Mouse (Mus musculus): Measurements from ENCODE around the gene Htt. TPM values are rescaled to one million over a fixed set of nuclear protein-coding genes. Genes with fewer than 3 reads are reported as not detected.
"Not testable (repeated sequence)": the region's sequence is repeated elsewhere in the genome, so short reads cannot be mapped to it uniquely, and the experiment has no call there.

Gene Htt
- polyA plus RNA-seq (2016; fragmentation: Nextera tagmentation; extraction: Ambion mirVana), result 15.1 and 17.1 TPM in 2 replicates

DNA sequence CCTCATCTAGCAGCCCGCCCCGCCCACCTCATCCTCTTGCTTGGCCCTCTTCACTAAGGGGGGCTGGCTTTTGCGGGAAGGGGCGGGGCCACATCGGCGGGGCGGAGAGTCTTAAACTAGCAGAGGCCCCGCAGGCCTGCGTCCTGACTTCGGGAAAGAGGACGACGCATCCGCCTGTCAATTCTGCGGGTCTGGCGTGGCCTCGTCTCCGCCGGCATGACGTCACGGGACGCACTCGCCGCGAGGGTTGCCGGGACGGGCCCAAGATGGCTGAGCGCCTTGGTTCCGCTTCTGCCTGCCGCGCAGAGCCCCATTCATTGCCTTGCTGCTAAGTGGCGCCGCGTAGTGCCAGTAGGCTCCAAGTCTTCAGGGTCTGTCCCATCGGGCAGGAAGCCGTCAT, at the start of gene Htt:
Htt (plus strand) TSS at position 232 of the 400 bp plus-strand sequence.
- no peaks in the 10 kb centered on the region for H3K9me3 ChIP-seq (replicated peaks)
- H3K27ac ChIP-seq, result peak within 1 kb of the TSS; percentile 95
- under 1% methylated on average over 35 of the region's 35 CpGs for WGBS
- H3K36me3 ChIP-seq, result peaks cover 11% of the 10 kb centered on the region
- peak; percentile 97 for DNase-seq (ENCODE audit: low spot score)
- H3K4me1 ChIP-seq, result peaks cover 12% of the 10 kb centered on the region
- peak within 1 kb of the TSS; percentile 98 for H3K4me3 ChIP-seq
- H3K27me3 ChIP-seq (ENCODE audit: low read depth, poor library complexity, severe bottlenecking), result no peaks in the 10 kb centered on the region

DNA sequence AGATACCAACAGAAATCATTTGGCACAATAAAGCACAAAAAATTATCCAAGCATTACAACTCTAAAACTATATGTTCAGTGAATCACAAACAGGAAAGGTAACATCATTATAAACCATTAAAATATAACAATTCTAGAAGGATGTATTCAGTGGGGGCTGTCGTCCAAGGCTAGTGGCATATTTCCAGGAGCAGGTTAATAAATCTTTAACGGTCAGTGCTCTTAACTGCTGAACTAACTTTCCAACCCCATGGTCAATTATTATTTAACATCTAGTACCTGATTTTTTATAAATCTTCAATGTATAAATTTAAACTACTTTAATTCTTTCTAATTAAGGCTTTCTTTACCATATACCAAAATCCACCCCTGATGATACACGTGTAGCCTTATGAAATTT, 47.2 kb upstream of the Htt start:
- DNase-seq (ENCODE audit: low spot score), result not testable (repeated sequence)
- WGBS, result 78% methylated on average over 3 of the region's 3 CpGs

DNA sequence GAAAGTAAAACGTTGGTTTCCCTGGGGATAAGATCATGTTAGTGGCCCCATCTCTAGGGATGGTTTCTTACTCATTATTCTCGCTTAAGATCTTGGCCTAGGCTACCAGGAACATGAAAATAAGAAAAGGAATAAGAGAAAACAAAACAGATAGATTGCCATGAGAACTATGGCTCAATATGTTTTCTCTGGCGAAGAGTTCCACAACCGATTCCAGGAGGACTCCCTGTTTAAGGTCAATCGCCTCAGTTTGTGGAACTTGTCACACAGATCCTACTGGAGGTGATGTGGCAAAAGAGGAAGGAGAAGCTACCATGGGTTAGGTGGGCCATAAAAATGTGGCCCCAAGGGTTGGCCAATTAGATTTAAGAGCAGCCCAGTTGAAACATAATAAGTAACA, 46.7 kb upstream of the Htt start:
- 90% methylated on average over 5 of the region's 5 CpGs for WGBS
- H3K4me1 ChIP-seq, result no peaks in the 10 kb centered on the region
- no peak for DNase-seq (ENCODE audit: low spot score)

More for the DNA sequence above, 47.2 kb upstream of the Htt start:
- not testable (repeated sequence) for H3K27ac ChIP-seq; H3K36me3 ChIP-seq; H3K4me1 ChIP-seq; H3K27me3 ChIP-seq (ENCODE audit: low read depth, poor library complexity, severe bottlenecking); H3K9me3 ChIP-seq (replicated peaks); H3K4me3 ChIP-seq

DNA sequence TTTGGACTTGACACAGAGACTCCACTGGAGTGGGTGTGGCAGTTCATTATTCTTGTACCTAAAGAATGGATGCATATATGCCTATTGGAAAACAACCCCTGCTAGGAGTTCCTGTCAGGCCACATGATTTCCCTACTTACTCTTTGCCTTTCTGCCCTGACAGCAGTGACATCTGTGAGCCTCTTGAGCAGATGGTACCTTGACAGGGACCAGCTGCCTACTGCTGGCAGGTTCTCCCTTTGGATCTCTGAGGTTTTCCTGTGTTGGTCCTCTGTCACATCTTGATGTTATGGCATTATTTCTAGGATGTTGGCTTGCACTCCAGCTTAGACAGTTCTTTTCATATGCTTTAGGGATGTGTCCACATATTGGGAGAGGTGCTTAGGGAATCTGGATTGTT, 32.4 kb upstream of the Htt start:
- no peaks in the 10 kb centered on the region for H3K27me3 ChIP-seq (ENCODE audit: low read depth, poor library complexity, severe bottlenecking)
- no peak overlapping the region for H3K4me3 ChIP-seq
- no peaks in the 10 kb centered on the region for H3K36me3 ChIP-seq
- H3K27ac ChIP-seq, result no peak overlapping the region
- no peak for DNase-seq (ENCODE audit: low spot score)
- no peaks in the 10 kb centered on the region for H3K4me1 ChIP-seq
- H3K9me3 ChIP-seq (replicated peaks), result no peaks in the 10 kb centered on the region

More for the DNA sequence above, 46.7 kb upstream of the Htt start:
- Histone ChIP-seq H3K9me3 (replicated peaks) (no peaks in the 10 kb centered on the region), H3K27me3 (ENCODE audit: low read depth, poor library complexity, severe bottlenecking) (no peaks in the 10 kb centered on the region), H3K36me3 (no peaks in the 10 kb centered on the region), H3K4me3 (no peak overlapping the region), H3K27ac (no peak overlapping the region)

DNA sequence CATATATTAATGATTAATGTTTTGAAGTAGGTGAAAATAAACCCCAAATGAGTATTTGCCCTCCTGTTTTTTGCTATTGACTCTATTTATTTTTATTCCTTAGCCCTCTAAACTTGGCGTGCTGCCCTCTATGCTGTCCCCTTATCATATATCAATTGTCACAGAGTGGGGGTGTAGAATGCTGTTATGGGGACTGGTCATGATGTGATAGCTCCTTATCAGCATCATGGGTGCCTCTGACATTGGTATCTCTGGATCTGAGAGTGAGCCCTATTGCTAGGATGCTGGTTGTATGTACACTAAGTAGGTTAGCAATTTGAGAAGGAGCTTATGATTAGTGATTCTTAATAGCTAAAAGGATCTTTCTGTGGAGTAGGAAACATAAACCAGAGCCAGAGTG, 31.3 kb upstream of the Htt start:
- no peak overlapping the region for H3K4me3 ChIP-seq
- no peak for DNase-seq (ENCODE audit: low spot score)
- H3K36me3 ChIP-seq, result no peaks in the 10 kb centered on the region
- H3K27me3 ChIP-seq (ENCODE audit: low read depth, poor library complexity, severe bottlenecking), result no peaks in the 10 kb centered on the region
- H3K4me1 ChIP-seq, result no peaks in the 10 kb centered on the region
- no peak overlapping the region for H3K27ac ChIP-seq
- 79% methylated on average over 1 of the region's 1 CpGs for WGBS
- H3K9me3 ChIP-seq (replicated peaks), result no peaks in the 10 kb centered on the region

DNA sequence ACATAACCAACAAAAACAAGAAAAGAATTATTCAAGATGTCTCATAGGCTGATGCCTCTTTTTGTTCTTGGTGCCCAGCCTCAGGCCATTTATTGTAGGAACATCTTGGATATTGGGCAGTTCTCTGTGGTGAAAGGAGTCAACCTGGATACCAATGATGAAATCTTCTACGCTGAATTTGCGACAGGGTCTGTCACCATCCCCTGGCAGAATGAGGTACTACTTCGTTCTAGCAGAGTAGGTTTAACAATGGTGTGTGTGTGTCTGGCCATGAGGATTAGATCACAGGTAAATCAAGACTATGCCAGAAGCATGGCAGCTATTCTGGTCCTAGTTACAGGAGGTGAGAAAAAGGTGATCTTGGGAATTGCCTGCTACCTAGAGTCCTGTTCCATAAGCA, 10.1 kb upstream of the Htt start:
- H3K27me3 ChIP-seq (ENCODE audit: low read depth, poor library complexity, severe bottlenecking), result no peaks in the 10 kb centered on the region
- no peak overlapping the region for H3K27ac ChIP-seq
- H3K36me3 ChIP-seq, result no peaks in the 10 kb centered on the region
- H3K4me3 ChIP-seq, result no peak overlapping the region
- no peaks in the 10 kb centered on the region for H3K4me1 ChIP-seq
- H3K9me3 ChIP-seq (replicated peaks), result no peaks in the 10 kb centered on the region
- DNase-seq (ENCODE audit: low spot score), result no peak
- WGBS, result 55% methylated on average over 3 of the region's 3 CpGs

DNA sequence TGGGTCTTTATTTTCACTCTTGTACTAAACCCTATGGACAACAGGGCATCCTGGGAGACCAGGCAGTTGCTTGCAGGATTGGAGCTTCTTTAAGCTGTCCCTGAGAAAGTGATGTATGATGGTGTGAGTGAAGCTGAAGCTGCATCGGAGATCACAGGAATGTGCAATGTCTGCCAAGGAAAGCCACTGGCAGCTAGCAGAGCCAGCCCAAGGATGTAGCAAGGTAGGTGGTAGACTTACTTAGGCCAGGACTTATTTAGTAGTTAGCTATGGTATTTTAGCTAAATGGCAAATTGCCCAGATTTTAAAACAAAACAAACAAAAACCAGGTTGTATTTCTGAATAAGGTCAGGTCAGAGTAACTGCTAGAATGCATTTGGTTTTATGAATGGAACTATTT, 2.8 kb upstream of the Htt start:
- no peaks in the 10 kb centered on the region for H3K9me3 ChIP-seq (replicated peaks)

DNA sequence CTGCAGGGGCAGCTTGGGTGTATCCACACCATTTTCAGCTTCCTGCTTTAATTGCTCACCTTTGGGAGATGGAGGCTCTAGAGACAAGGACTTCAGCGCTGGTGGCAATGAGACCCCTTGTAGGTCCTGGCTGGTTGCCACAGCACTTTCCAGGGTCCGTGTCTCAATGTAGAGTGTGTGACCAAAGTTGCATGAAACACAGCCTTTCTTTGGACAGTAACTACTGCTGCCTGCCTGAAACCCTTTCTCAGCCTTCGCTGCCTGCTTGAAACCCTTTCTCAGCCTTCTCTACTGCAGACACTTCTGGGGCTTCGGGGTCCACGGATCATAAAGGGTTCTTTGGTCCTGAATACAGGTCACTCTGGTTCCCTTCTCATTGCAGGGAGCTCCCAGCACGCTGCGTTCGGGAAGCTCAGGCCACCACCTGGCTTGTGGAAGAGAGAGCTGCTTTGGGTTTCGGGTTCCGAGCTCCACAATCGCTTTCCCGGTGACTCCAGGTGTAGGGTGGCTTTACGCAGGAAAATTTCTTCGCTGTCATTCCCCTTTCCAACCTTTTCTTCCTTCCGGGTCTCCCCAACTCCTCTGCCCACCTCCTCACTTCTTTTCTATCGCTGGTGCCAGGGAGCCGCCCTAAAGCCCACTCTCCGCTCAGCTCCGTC, 561 bp upstream of the Htt start:
- WGBS, result 2% methylated on average over 19 of the region's 19 CpGs
- H3K9me3 ChIP-seq (replicated peaks), result no peaks in the 10 kb centered on the region
- H3K4me3 ChIP-seq, result peak overlapping the region; percentile 98
- no peak for DNase-seq (ENCODE audit: low spot score)
- H3K4me1 ChIP-seq, result peaks cover 12% of the 10 kb centered on the region
- H3K27ac ChIP-seq, result peak overlapping the region; percentile 95
- no peaks in the 10 kb centered on the region for H3K27me3 ChIP-seq (ENCODE audit: low read depth, poor library complexity, severe bottlenecking)
- peaks cover 7% of the 10 kb centered on the region for H3K36me3 ChIP-seq

More for the DNA sequence above, 2.8 kb upstream of the Htt start:
- Histone ChIP-seq H3K4me1 (peaks cover 12% of the 10 kb centered on the region), H3K4me3 (no peak overlapping the region), H3K36me3 (peaks cover 3% of the 10 kb centered on the region), H3K27me3 (ENCODE audit: low read depth, poor library complexity, severe bottlenecking) (no peaks in the 10 kb centered on the region), H3K27ac (no peak overlapping the region)
- DNase-seq (ENCODE audit: low spot score), result no peak
- WGBS, result 86% methylated on average over 1 of the region's 1 CpGs

DNA sequence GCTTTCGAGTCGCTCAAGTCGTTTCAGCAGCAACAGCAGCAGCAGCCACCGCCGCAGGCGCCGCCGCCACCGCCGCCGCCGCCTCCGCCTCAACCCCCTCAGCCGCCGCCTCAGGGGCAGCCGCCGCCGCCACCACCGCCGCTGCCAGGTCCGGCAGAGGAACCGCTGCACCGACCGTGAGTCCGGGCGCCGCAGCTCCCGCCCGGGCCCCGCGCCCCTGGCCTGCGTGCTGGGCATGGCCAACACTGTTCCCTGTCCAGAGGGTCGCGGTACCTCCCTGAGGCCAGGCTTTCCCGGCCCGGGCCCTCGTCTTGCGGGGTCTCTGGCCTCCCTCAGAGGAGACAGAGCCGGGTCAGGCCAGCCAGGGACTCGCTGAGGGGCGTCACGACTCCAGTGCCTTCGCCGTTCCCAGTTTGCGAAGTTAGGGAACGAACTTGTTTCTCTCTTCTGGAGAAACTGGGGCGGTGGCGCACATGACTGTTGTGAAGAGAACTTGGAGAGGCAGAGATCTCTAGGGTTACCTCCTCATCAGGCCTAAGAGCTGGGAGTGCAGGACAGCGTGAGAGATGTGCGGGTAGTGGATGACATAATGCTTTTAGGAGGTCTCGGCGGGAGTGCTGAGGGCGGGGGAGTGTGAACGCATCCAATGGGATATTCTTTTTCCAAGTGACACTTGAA, 533 bp downstream of the Htt start:
- H3K4me3 ChIP-seq, result peak overlapping the region; percentile 98
- H3K9me3 ChIP-seq (replicated peaks), result no peaks in the 10 kb centered on the region
- peak; percentile 75 for DNase-seq (ENCODE audit: low spot score)
- peaks cover 11% of the 10 kb centered on the region for H3K36me3 ChIP-seq
- WGBS, result 1% methylated on average over 54 of the region's 54 CpGs
- H3K4me1 ChIP-seq, result peaks cover 12% of the 10 kb centered on the region
- H3K27me3 ChIP-seq (ENCODE audit: low read depth, poor library complexity, severe bottlenecking), result no peaks in the 10 kb centered on the region
- peak overlapping the region; percentile 95 for H3K27ac ChIP-seq

DNA sequence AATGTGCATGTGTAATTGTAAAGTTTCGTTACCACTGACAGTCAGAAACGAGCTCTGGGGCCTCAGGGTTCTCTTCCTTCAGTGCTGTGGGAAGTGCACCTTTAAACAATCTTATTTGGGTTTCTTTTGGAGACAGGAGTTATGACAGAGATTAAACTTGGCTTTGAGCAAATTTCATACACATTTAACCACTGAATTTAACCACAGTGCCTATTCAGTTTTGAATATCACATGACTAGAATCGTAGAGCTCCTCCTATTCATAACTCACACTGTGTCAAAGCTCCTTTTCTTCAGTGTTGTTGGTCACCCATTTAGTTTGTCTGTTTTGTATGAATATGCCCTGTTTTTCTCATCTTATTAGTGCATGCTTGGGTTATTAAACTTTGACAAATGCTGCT, 10.3 kb downstream of the Htt start:
- Histone ChIP-seq H3K4me3 (no peak overlapping the region), H3K9me3 (replicated peaks) (no peaks in the 10 kb centered on the region), H3K36me3 (peaks cover 11% of the 10 kb centered on the region), H3K4me1 (no peaks in the 10 kb centered on the region), H3K27ac (no peak overlapping the region), H3K27me3 (ENCODE audit: low read depth, poor library complexity, severe bottlenecking) (no peaks in the 10 kb centered on the region)
- DNase-seq (ENCODE audit: low spot score), result no peak
- 97% methylated on average over 3 of the region's 3 CpGs for whole genome bisulfite sequencing

DNA sequence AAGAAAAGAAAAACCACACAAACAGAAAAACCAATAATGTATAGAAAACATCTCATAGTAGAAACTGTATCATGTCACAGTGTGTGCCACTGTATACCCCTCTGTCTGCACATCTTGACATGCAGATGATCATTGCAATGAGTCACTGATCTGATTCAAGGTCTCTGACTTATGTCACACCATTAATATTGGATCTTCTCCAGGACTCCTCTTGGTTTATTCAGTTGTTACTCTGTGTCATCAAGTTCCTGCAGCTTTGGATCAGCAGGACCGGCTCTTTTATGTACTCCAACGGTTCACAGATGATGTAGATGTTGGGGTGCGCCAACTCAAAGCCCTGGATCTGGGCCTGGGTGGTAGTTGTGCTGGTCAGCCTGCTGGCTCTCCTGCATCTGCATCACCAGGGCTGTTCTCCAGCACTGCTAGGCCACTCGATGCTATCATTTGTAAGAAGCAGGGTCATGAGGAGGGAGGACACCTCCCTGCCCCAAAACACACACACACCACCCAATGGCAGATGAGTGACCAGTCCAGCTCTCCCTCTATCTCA, 11.2 kb downstream of the Htt start:
- Histone ChIP-seq H3K36me3 (peaks cover 11% of the 10 kb centered on the region), H3K4me3 (no peak overlapping the region), H3K4me1 (no peaks in the 10 kb centered on the region), H3K27me3 (ENCODE audit: low read depth, poor library complexity, severe bottlenecking) (no peaks in the 10 kb centered on the region), H3K9me3 (replicated peaks) (no peaks in the 10 kb centered on the region), H3K27ac (no peak overlapping the region)
- DNase-seq (ENCODE audit: low spot score), result no peak
- 91% methylated on average over 4 of the region's 4 CpGs for WGBS

DNA sequence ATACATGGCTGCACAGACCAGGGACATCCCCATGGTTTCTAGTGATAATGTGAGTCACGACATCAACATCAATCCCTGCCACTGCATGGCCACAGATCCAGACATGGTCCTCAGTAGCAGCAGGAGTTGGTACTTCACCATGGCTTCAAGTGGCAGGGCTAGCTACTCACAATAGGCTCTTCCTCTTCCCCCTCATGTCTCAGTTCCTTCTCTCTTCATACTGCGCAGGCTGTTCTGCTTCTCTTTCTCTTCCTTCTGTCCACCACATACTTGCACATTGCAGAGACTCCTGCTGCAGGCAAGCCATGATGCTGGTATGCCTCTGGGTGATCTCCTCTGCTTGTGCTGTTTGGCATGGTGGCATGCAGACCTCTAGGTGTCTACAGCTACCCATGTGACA, 11.9 kb downstream of the Htt start:
- DNase-seq (ENCODE audit: low spot score), result no peak
- H3K4me3 ChIP-seq, result no peak overlapping the region
- H3K36me3 ChIP-seq, result peaks cover 11% of the 10 kb centered on the region
- no peaks in the 10 kb centered on the region for H3K27me3 ChIP-seq (ENCODE audit: low read depth, poor library complexity, severe bottlenecking)
- H3K9me3 ChIP-seq (replicated peaks), result no peaks in the 10 kb centered on the region
- WGBS, result 98% methylated on average over 2 of the region's 2 CpGs
- no peak overlapping the region for H3K27ac ChIP-seq
- no peaks in the 10 kb centered on the region for H3K4me1 ChIP-seq

DNA sequence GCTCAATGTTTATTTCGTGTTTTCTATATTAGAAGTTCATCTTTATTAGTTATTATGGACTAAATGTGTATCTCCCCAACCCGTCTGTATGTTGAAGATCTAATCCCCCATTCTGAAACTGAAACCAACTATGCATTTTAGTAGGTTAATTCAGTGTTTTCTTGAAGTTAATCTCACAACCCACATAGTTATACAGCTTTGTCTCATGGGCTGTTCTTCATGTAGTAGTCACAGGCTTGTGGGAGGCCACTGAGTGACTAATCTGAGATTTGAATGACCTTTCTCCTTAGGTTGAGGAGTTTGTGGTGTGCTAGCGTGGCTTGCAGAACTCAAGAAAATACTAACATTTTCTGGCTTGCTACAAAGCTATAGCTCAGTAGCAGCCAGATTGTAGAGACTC, 23.5 kb downstream of the Htt start:
- WGBS, result 91% methylated on average over 3 of the region's 3 CpGs
- no peaks in the 10 kb centered on the region for H3K9me3 ChIP-seq (replicated peaks)
- peaks cover 39% of the 10 kb centered on the region for H3K36me3 ChIP-seq

More for the DNA sequence above, 23.5 kb downstream of the Htt start:
- DNase-seq (ENCODE audit: low spot score), result no peak
- Histone ChIP-seq H3K4me1 (no peaks in the 10 kb centered on the region), H3K4me3 (no peak overlapping the region), H3K27ac (no peak overlapping the region), H3K27me3 (ENCODE audit: low read depth, poor library complexity, severe bottlenecking) (no peaks in the 10 kb centered on the region)

All from limb, embryonic 10.5 days (tissue).